ENCODE assay signal across 19 mouse cellular contexts in the genomic region with DNA sequence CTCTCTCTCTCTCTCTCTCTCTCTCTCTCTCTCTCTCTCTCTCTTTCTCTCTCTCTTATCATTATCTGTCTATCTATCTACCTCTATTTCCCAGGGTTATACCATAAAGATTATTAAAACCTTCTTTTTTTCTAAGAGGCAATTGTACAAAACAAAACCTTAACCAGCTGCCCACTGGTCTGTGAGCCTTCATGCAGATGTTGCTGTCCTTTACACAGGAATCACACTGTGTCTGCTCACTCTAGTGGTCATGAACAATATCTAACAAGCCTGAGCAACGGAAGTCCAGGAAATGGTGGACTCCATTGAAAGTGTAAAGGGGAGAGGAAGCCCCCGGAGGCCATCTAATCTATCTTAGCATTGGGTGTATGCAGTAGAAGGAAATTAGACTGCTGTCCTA.
"Had no signal": no experiment of that assay in that cellular context is flagged by ENCODE, and none has a peak within 500 bp of the region (broad histone marks: within the 10 kb centered on the region; RNA-seq: fewer than 3 reads in every experiment).

No protein-coding gene starts in this region.

- DNase-seq: liver, embryonic 13.5 days; liver, postnatal 0 days; lung, adult 2 months; lung, postnatal 10 days; midbrain, embryonic 14.5 days; retina, postnatal 1 day; right cerebral cortex, adult 18-20 months; right cerebral cortex, postnatal 25 days; right cerebral cortex, postnatal 4 days; spleen, adult 18-20 months; thymus, adult 18-20 months; thymus, postnatal 14 days; thymus, postnatal 36 days had no signal

- H3K4me1 ChIP-seq: liver, embryonic 13.5 days; liver, embryonic 15.5 days; megakaryocyte, embryonic 14.5 days had no signal

- H3K9ac ChIP-seq: liver, embryonic 13.5 days; liver, embryonic 15.5 days; liver, postnatal 0 days; midbrain, embryonic 12.5 days; neural tube, embryonic 13.5 days; neural tube, embryonic 15.5 days had no signal

- H3K4me3 ChIP-seq: liver, embryonic 13.5 days; liver, embryonic 15.5 days; megakaryocyte, embryonic 14.5 days; midbrain, embryonic 12.5 days; neural tube, embryonic 13.5 days; neural tube, embryonic 15.5 days had no signal

- H3K27me3 ChIP-seq: liver, embryonic 13.5 days; liver, embryonic 15.5 days; megakaryocyte, embryonic 14.5 days; midbrain, embryonic 12.5 days; neural tube, embryonic 13.5 days; neural tube, embryonic 15.5 days had no signal

- H3K36me3 ChIP-seq: liver, embryonic 13.5 days; liver, embryonic 15.5 days; midbrain, embryonic 12.5 days; neural tube, embryonic 13.5 days; neural tube, embryonic 15.5 days had no signal

- H3K27ac ChIP-seq: liver, embryonic 13.5 days; liver, embryonic 15.5 days; macrophage; neural tube, embryonic 13.5 days; neural tube, embryonic 15.5 days had no signal

- H3K4me2 ChIP-seq: liver, embryonic 13.5 days; liver, embryonic 15.5 days; midbrain, embryonic 12.5 days; neural tube, embryonic 13.5 days; neural tube, embryonic 15.5 days had no signal

- H3K9me3 ChIP-seq: liver, embryonic 13.5 days; liver, embryonic 15.5 days; midbrain, embryonic 12.5 days; neural tube, embryonic 13.5 days; neural tube, embryonic 15.5 days had no signal

- ATAC-seq: liver, postnatal 0 days had no signal
